Mouse (Mus musculus) NIH3T3 (cell line): ENCODE results near the gene Pcid2.
"Not testable (repeated sequence)": the region's sequence is repeated elsewhere in the genome, so short reads cannot be mapped to it uniquely, and the experiment has no call there.

Experiments
- DNase-seq: peaks from one replicate; pipeline ENCODE4 v3.0.0-alpha.2; 2012; ENCODE audit warnings: low read depth

Gene Pcid2

GRCm38 (mm10) chr8:13077542-13077941, 27.7 kb downstream of the Pcid2 start:
- DNase-seq, result no peak

DNA sequence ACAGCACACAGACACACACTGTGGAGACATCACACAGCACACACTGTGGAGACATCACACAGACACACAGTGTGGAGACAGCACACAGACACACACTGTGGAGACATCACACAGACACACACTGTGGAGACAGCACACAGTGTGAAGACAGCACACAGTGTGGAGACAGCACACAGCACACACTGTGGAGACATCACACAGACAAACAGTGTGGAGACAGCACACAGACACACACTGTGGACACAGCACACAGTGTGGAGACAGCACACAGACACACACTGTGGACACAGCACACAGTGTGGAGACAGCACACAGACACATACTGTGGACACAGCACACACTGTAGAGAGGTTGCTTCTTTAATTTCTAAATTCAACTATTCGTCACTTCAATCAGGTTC, 29.7 kb downstream of the Pcid2 start:
- not testable (repeated sequence) for DNase-seq

DNA sequence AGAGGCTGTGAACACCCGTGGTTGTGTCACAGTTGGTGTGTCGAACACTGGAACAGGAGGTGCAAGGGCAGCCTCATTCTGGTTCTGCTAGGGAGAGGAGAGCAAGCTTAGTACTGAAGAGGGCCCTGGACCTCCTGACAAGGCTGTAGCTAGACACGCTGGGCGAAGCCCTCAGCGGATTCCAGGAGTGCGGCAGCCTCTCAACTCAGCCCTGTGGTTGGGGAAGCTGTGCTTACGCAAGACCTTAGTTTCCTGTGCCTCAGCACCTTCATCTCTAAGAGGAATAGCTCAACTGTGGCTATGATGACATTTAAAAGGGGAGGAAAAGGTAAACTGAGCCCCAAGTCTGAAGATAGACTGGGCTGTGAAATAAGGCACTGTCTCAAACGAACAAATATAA, 30.2 kb downstream of the Pcid2 start:
- no peak for DNase-seq

DNA sequence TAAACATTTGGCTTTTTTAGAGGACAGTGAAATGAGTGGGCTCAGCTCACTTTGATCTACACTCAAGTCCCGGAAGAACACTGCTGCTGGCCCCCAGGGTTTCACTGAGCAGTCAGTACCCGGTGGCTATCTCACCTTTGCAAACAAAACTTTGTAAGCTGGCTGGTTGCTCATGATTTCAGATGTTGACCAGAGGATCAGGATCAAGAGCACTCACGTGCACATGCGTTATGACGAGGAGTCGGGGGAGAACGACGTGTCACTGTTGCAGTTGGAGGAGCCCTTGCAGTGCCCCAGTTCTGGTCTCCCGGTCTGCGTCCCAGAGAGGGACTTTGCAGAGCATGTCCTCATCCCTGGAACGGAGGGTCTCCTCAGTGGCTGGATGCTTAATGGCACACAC, 32.0 kb downstream of the Pcid2 start:
- no peak for DNase-seq

- no peak for DNase-seq
Observed at GRCm38 (mm10) chr8:13063112-13063511, 42.1 kb downstream of the Pcid2 start.

DNA sequence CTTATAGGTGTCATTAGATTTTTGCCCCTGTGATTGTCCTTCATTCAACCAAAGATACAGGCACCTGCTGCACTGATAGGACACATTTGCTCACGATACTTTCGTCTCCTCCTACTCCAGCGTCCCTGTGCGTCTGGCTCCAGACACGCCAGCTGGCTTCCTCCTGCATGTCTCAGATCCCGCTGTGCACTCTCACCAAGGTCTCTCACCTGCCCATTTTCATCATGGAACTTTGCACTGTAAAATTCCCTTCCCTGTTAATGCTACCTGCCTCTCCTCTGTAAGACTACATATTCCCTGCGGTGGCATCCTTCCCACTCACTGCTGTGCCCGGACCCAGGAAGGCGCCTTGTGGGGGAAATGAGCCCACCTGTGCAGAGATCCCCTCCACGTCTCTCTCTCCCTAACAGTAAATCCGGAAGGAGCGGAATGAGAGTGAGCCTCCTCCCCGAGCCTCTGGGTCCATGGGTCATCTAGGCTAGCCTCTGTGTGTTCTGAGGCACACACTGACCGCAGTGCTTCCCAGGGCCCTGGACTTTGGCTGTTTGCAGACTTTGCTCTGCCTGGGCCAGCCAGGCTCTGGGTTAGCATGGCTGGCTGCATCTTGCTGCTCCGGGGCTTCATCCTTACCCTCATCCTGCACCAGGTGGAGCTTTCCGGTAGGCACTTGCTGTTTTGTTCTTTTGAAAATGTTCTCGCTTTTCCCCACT, 44.7 kb downstream of the Pcid2 start, which contains the start of gene Proz:
TSS of gene Proz (plus strand) at position 474 of the 710 bp plus-strand sequence.
- no peak for DNase-seq

- DNase-seq, result no peak
Observed at GRCm38 (mm10) chr8:13057351-13057750, 47.9 kb downstream of the Pcid2 start.

- DNase-seq, result no peak
Observed at GRCm38 (mm10) chr8:13050550-13050949, 54.7 kb downstream of the Pcid2 start.

GRCm38 (mm10) chr8:13047652-13048051, 57.6 kb downstream of the Pcid2 start:
- DNase-seq, result no peak

GRCm38 (mm10) chr8:13041459-13041858, 63.8 kb downstream of the Pcid2 start:
- no peak for DNase-seq

GRCm38 (mm10) chr8:13039054-13039453, 66.2 kb downstream of the Pcid2 start:
- DNase-seq, result no peak

GRCm38 (mm10) chr8:13037569-13037968, 67.7 kb downstream of the Pcid2 start:
- DNase-seq, result no peak

GRCm38 (mm10) chr8:13037015-13037414, 68.2 kb downstream of the Pcid2 start, which contains the start of gene F10:
TSS of gene F10 (plus strand) at chr8:13037308.
- DNase-seq, result no peak

GRCm38 (mm10) chr8:13036346-13036812, 68.9 kb downstream of the Pcid2 start:
- DNase-seq, result no peak

DNA sequence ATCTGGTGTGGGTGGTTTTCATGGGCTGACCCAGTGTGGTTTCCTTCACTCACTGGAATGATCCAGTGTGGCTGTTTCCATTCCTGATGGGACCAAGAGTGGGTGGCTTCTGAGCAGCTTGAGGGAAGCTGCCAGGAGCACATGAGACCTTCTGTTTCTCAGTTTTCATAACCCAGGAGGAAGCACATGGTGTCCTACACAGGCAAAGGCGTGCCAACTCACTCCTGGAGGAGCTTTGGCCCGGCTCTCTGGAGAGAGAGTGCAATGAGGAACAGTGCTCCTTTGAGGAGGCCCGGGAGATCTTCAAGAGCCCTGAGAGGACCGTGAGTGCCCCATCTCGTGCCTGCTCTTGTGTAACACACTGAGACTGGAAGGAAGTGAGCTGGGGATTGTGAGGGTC, 76.8 kb downstream of the Pcid2 start:
- DNase-seq, result peak; percentile 5

GRCm38 (mm10) chr8:13027615-13028014, 77.6 kb downstream of the Pcid2 start:
- no peak for DNase-seq
